Mouse (Mus musculus) testis, adult 2 months (tissue): ENCODE measurements around the gene Ap5z1.

Experiments
- CTCF ChIP-seq: fragments of 200-500 bp; IDR thresholded peaks from 2 replicates; pipeline ENCODE4 v1.5.1; 2012; ENCODE audit warnings: low read depth, mild to moderate bottlenecking, inconsistent platforms, low read length, moderate library complexity; ENCODE audit not compliant: control insufficient read depth, insufficient read depth, insufficient replicate concordance
- POLR2A ChIP-seq: fragments of 200-500 bp; IDR thresholded peaks from 2 replicates; pipeline ENCODE4 v1.6.1; 2012; ENCODE audit warnings: low read depth, mild to moderate bottlenecking, inconsistent platforms, low read length, moderate library complexity; ENCODE audit not compliant: control insufficient read depth

GRCm38 (mm10) chr5:142469796-142470195, 6.1 kb downstream of the Ap5z1 start:
- TF ChIP-seq CTCF (no peak), POLR2A (no peak)
